Mouse (Mus musculus) limb, embryonic 10.5 days (tissue): ENCODE data around the gene Smg9. TPM values are rescaled to one million over a fixed set of nuclear protein-coding genes. Genes with fewer than 3 reads are reported as not detected.

ENCODE experiments used
- DNase-seq: peaks from one replicate; pipeline ENCODE4 v3.0.0-alpha.2; 2017; ENCODE audit warnings: low spot score
- H3K27ac ChIP-seq: fragments of 300-500 bp; sonication (generic); 2 replicates; pipeline ENCODE4 v1.5.1; 2016; ENCODE audit warnings: mild to moderate bottlenecking
- H3K27me3 ChIP-seq: fragments of 300-500 bp; sonication (generic); 2 replicates; pipeline ENCODE4 v1.6.1; 2016; ENCODE audit warnings: low read depth, mild to moderate bottlenecking; ENCODE audit not compliant: poor library complexity, severe bottlenecking
- H3K36me3 ChIP-seq: fragments of 300-500 bp; sonication (generic); 2 replicates; pipeline ENCODE4 v1.6.1; 2016; ENCODE audit warnings: mild to moderate bottlenecking, moderate library complexity
- H3K4me1 ChIP-seq: fragments of 300-500 bp; sonication (generic); 2 replicates; pipeline ENCODE4 v1.6.1; 2016
- H3K4me3 ChIP-seq: fragments of 300-500 bp; sonication (generic); 2 replicates; pipeline ENCODE4 v1.5.1; 2016; ENCODE audit warnings: mild to moderate bottlenecking, moderate library complexity
- H3K9me3 ChIP-seq: fragments of 300-500 bp; sonication (generic); replicated peaks from 2 replicates; pipeline ENCODE4 v1.6.1; 2016; ENCODE audit warnings: mild to moderate bottlenecking
- whole genome bisulfite sequencing: fragments of 180-500 bp; shearing (Covaris S2); methylation state at CpG from one replicate; pipeline ENCODE4 v1.1.7; 2016; 5-methylcytosine and 5-hydroxymethylcytosine counted together
- polyA plus RNA-seq: library from polyadenylated mRNA; unstranded; fragments of >200 nt; fragmentation: Nextera tagmentation; extraction: Ambion mirVana; gene quantifications from 2 replicates; pipeline ENCODE4 v1.2.1, GENCODE M21; 2016

The Smg9 gene
- polyA plus RNA-seq, 1 experiment from 2014 or later = 29.0 TPM

- H3K4me3 ChIP-seq = no peak overlapping the region
- H3K4me1 ChIP-seq = no peaks in the 10 kb centered on the region
- no peak overlapping the region for H3K27ac ChIP-seq
- no peaks in the 10 kb centered on the region for H3K27me3 ChIP-seq
- no peaks in the 10 kb centered on the region for H3K36me3 ChIP-seq
- H3K9me3 ChIP-seq = no peaks in the 10 kb centered on the region
- WGBS = 81% methylated on average over 7 of the region's 7 CpGs
- DNase-seq = no peak
Observed at GRCm38 (mm10) chr7:24439891-24440290, 40.5 kb downstream of the Smg9 start.

GRCm38 (mm10) chr7:24441785-24442184 is 42.4 kb downstream of the Smg9 start:
- H3K4me1 ChIP-seq = no peaks in the 10 kb centered on the region
- DNase-seq = peak; percentile 62
- WGBS = 3% methylated on average over 1 of the region's 1 CpGs

GRCm38 (mm10) chr7:24442313-24442712 is 42.9 kb downstream of the Smg9 start:
- DNase-seq = no peak
- Histone ChIP-seq H3K36me3 (no peaks in the 10 kb centered on the region), H3K27me3 (no peaks in the 10 kb centered on the region), H3K4me1 (no peaks in the 10 kb centered on the region), H3K9me3 (no peaks in the 10 kb centered on the region), H3K4me3 (no peak overlapping the region), H3K27ac (no peak overlapping the region)
- 81% methylated on average over 8 of the region's 8 CpGs for WGBS

More at GRCm38 (mm10) chr7:24441785-24442184, 42.4 kb downstream of the Smg9 start:
- H3K4me3 ChIP-seq = no peak overlapping the region
- no peak overlapping the region for H3K27ac ChIP-seq
- no peaks in the 10 kb centered on the region for H3K36me3 ChIP-seq
- H3K9me3 ChIP-seq = no peaks in the 10 kb centered on the region
- no peaks in the 10 kb centered on the region for H3K27me3 ChIP-seq

- DNase-seq = no peak
- H3K36me3 ChIP-seq = no peaks in the 10 kb centered on the region
- H3K27me3 ChIP-seq = no peaks in the 10 kb centered on the region
- H3K27ac ChIP-seq = no peak overlapping the region
- no peak overlapping the region for H3K4me3 ChIP-seq
- no peaks in the 10 kb centered on the region for H3K4me1 ChIP-seq
- H3K9me3 ChIP-seq = no peaks in the 10 kb centered on the region
- WGBS = 90% methylated on average over 9 of the region's 9 CpGs
Observed at GRCm38 (mm10) chr7:24445266-24445926, 46.0 kb downstream of the Smg9 start.

- Histone ChIP-seq H3K27ac (no peak overlapping the region), H3K27me3 (no peaks in the 10 kb centered on the region)
- WGBS = 77% methylated on average over 7 of the region's 7 CpGs
Observed at GRCm38 (mm10) chr7:24446697-24447340, 47.4 kb downstream of the Smg9 start.

GRCm38 (mm10) chr7:24448782-24449517 is 49.5 kb downstream of the Smg9 start:
- H3K36me3 ChIP-seq = no peaks in the 10 kb centered on the region
- no peak for DNase-seq
- no peaks in the 10 kb centered on the region for H3K27me3 ChIP-seq

More at GRCm38 (mm10) chr7:24446697-24447340, 47.4 kb downstream of the Smg9 start:
- Histone ChIP-seq H3K4me1 (no peaks in the 10 kb centered on the region), H3K4me3 (no peak overlapping the region), H3K9me3 (no peaks in the 10 kb centered on the region), H3K36me3 (no peaks in the 10 kb centered on the region)
- no peak for DNase-seq

GRCm38 (mm10) chr7:24450585-24451017 is 51.2 kb downstream of the Smg9 start:
- H3K27ac ChIP-seq = no peak overlapping the region

More at GRCm38 (mm10) chr7:24448782-24449517, 49.5 kb downstream of the Smg9 start:
- no peak overlapping the region for H3K27ac ChIP-seq
- WGBS = 62% methylated on average over 14 of the region's 14 CpGs
- no peaks in the 10 kb centered on the region for H3K4me1 ChIP-seq
- H3K4me3 ChIP-seq = no peak overlapping the region
- no peaks in the 10 kb centered on the region for H3K9me3 ChIP-seq

GRCm38 (mm10) chr7:24451855-24452311 is 52.5 kb downstream of the Smg9 start, which contains the start of gene Irgc1:
TSS of gene Irgc1 (minus strand) at chr7:24452297.
- DNase-seq = no peak
- no peaks in the 10 kb centered on the region for H3K36me3 ChIP-seq
- no peaks in the 10 kb centered on the region for H3K27me3 ChIP-seq
- H3K4me3 ChIP-seq = no peak within 1 kb of the TSS
- no peaks in the 10 kb centered on the region for H3K9me3 ChIP-seq
- WGBS = 83% methylated on average over 9 of the region's 9 CpGs
- H3K27ac ChIP-seq = no peak within 1 kb of the TSS
- H3K4me1 ChIP-seq = peaks cover 8% of the 10 kb centered on the region

More at GRCm38 (mm10) chr7:24450585-24451017, 51.2 kb downstream of the Smg9 start:
- DNase-seq = no peak
- Histone ChIP-seq H3K27me3 (no peaks in the 10 kb centered on the region), H3K36me3 (no peaks in the 10 kb centered on the region), H3K4me3 (no peak overlapping the region), H3K9me3 (no peaks in the 10 kb centered on the region), H3K4me1 (peaks cover 8% of the 10 kb centered on the region)
- 67% methylated on average over 9 of the region's 9 CpGs for WGBS

- no peaks in the 10 kb centered on the region for H3K9me3 ChIP-seq
- H3K4me3 ChIP-seq = no peak overlapping the region
- WGBS = 85% methylated on average over 2 of the region's 2 CpGs
- no peaks in the 10 kb centered on the region for H3K36me3 ChIP-seq
- H3K27ac ChIP-seq = no peak overlapping the region
- DNase-seq = no peak
- H3K27me3 ChIP-seq = 0 out of 2 replicates have a peak, but pooled peaks cover under 1% of the 10 kb centered on the region
- peaks cover 20% of the 10 kb centered on the region for H3K4me1 ChIP-seq
Observed at GRCm38 (mm10) chr7:24454199-24454598, 54.8 kb downstream of the Smg9 start.

GRCm38 (mm10) chr7:24455726-24456125 is 56.3 kb downstream of the Smg9 start:
- H3K4me3 ChIP-seq = no peak overlapping the region
- no peak overlapping the region for H3K27ac ChIP-seq
- DNase-seq = no peak
- H3K27me3 ChIP-seq = peaks cover 12% of the 10 kb centered on the region; the same call in 1 of the 2 replicates
- H3K4me1 ChIP-seq = peaks cover 26% of the 10 kb centered on the region
- 85% methylated on average over 5 of the region's 5 CpGs for WGBS
- no peaks in the 10 kb centered on the region for H3K9me3 ChIP-seq
- no peaks in the 10 kb centered on the region for H3K36me3 ChIP-seq

GRCm38 (mm10) chr7:24457726-24458370 is 58.4 kb downstream of the Smg9 start:
- WGBS = 64% methylated on average over 10 of the region's 10 CpGs
- no peaks in the 10 kb centered on the region for H3K9me3 ChIP-seq
- H3K4me1 ChIP-seq = peaks cover 39% of the 10 kb centered on the region
- H3K36me3 ChIP-seq = no peaks in the 10 kb centered on the region
- no peak overlapping the region for H3K27ac ChIP-seq
- no peak overlapping the region for H3K4me3 ChIP-seq
- peaks cover 17% of the 10 kb centered on the region; the same call in 1 of the 2 replicates for H3K27me3 ChIP-seq
- no peak for DNase-seq

- Histone ChIP-seq H3K4me3 (no peak overlapping the region), H3K27ac (no peak overlapping the region), H3K36me3 (no peaks in the 10 kb centered on the region), H3K27me3 (peaks cover 17% of the 10 kb centered on the region; the same call in 1 of the 2 replicates), H3K9me3 (no peaks in the 10 kb centered on the region), H3K4me1 (peaks cover 51% of the 10 kb centered on the region)
- 84% methylated on average over 5 of the region's 5 CpGs for WGBS
- no peak for DNase-seq
Observed at GRCm38 (mm10) chr7:24459440-24459839, 60.0 kb downstream of the Smg9 start.
